Mouse (Mus musculus) lung, postnatal 0 days (tissue): Measurements from ENCODE around the gene Kdm2b. TPM values are rescaled to one million over a fixed set of nuclear protein-coding genes. Genes with fewer than 3 reads are reported as not detected.

Source experiments
- ATAC-seq: fragments of 200-750 bp; cut with Nextera tagmentation; 2 replicates; pipeline ENCODE4 v1.8.0; 2017; ENCODE audit warnings: moderate library complexity
- DNase-seq: peaks from one replicate; pipeline ENCODE4 v3.0.0-alpha.2; 2016; ENCODE audit warnings: low spot score
- H3K27ac ChIP-seq: fragments of 300-500 bp; sonication (generic); 2 replicates; pipeline ENCODE4 v1.5.1; 2014; ENCODE audit warnings: antibody characterized with exemption, mild to moderate bottlenecking, low read length, mixed read lengths
- H3K27me3 ChIP-seq: fragments of 300-500 bp; sonication (generic); replicated peaks from 2 replicates; pipeline ENCODE4 v1.6.1; 2014; ENCODE audit warnings: low read length, mixed read lengths; ENCODE audit not compliant: insufficient read depth
- H3K36me3 ChIP-seq: fragments of 300-500 bp; sonication (generic); 2 replicates; pipeline ENCODE4 v1.6.1; 2014; ENCODE audit warnings: low read length, mixed read lengths; ENCODE audit not compliant: insufficient read depth
- H3K4me1 ChIP-seq: fragments of 300-500 bp; sonication (generic); 2 replicates; pipeline ENCODE4 v1.6.1; 2014; ENCODE audit warnings: antibody characterized with exemption, low read depth, low read length, mixed read lengths; ENCODE audit not compliant: insufficient read depth
- H3K4me2 ChIP-seq: fragments of 300-500 bp; sonication (generic); replicated peaks from 2 replicates; pipeline ENCODE4 v1.6.1; 2014; ENCODE audit warnings: low read depth, mild to moderate bottlenecking, low read length, moderate library complexity, mixed read lengths
- H3K4me3 ChIP-seq: fragments of 300-500 bp; sonication (generic); 2 replicates; pipeline ENCODE4 v1.5.1; 2014; ENCODE audit warnings: low read depth, low read length
- H3K9ac ChIP-seq: fragments of 300-500 bp; sonication (generic); replicated peaks from 2 replicates; pipeline ENCODE4 v1.6.1; 2014; ENCODE audit warnings: low read depth, mild to moderate bottlenecking
- H3K9me3 ChIP-seq: fragments of 300-500 bp; sonication (generic); 2 replicates; pipeline ENCODE4 v1.6.1; 2016; ENCODE audit warnings: low read length, mixed read lengths
- CTCF ChIP-seq: IDR thresholded peaks from 2 replicates; pipeline ENCODE4 v1.5.1; 2016; ENCODE audit warnings: antibody characterized with exemption, mild to moderate bottlenecking
- EP300 ChIP-seq: IDR thresholded peaks from 2 replicates; pipeline ENCODE4 v1.6.1; 2016; ENCODE audit warnings: antibody characterized with exemption, mild to moderate bottlenecking, control low read depth
- WGBS: fragments of 180-500 bp; shearing (Covaris S2); extraction: QIAGEN DNeasy Blood & Tissue Kit; methylation state at CpG from one replicate; pipeline ENCODE4 v1.1.7; 2014; 5-methylcytosine and 5-hydroxymethylcytosine counted together
- polyA plus RNA-seq: library from polyadenylated mRNA; unstranded; fragments of >200 nt; fragmentation: Nextera tagmentation; extraction: Ambion mirVana; gene quantifications from 2 replicates; pipeline ENCODE4 v1.2.1, GENCODE M21; 2015

The Kdm2b gene
- polyA plus RNA-seq, 1 experiment from 2014 or later = 12.2 TPM

GRCm38 (mm10) chr5:123023049-123023448 lies 33.4 kb upstream of the Kdm2b start:
- TF ChIP-seq EP300 (no peak), CTCF (no peak)
- H3K27me3 ChIP-seq = no peaks in the 10 kb centered on the region
- H3K4me2 ChIP-seq = no peak overlapping the region
- H3K36me3 ChIP-seq = no peaks in the 10 kb centered on the region
- 61% methylated on average over 6 of the region's 6 CpGs for WGBS
- no peak overlapping the region for H3K27ac ChIP-seq
- ATAC-seq = no peak
- H3K9me3 ChIP-seq = no peaks in the 10 kb centered on the region
- peak; percentile 53 for DNase-seq
- H3K4me1 ChIP-seq = peaks cover 11% of the 10 kb centered on the region
- H3K4me3 ChIP-seq = no peak overlapping the region
- no peak overlapping the region for H3K9ac ChIP-seq

- H3K4me3 ChIP-seq = no peak overlapping the region
- H3K9ac ChIP-seq = no peak overlapping the region
- H3K4me2 ChIP-seq = no peak overlapping the region
- TF ChIP-seq EP300 (no peak), CTCF (no peak)
- H3K4me1 ChIP-seq = peaks cover 18% of the 10 kb centered on the region
- H3K9me3 ChIP-seq = no peaks in the 10 kb centered on the region
- no peaks in the 10 kb centered on the region for H3K27me3 ChIP-seq
- ATAC-seq (no peak), DNase-seq (no peak)
- 88% methylated on average over 7 of the region's 7 CpGs for WGBS
- no peak overlapping the region for H3K27ac ChIP-seq
- no peaks in the 10 kb centered on the region for H3K36me3 ChIP-seq
These were observed 31.8 kb upstream of the Kdm2b start for GRCm38 (mm10) chr5:123021438-123021837.

- WGBS = 75% methylated on average over 5 of the region's 5 CpGs
- TF ChIP-seq CTCF = no peak
- TF ChIP-seq EP300 = no peak
- Histone ChIP-seq H3K36me3 (no peaks in the 10 kb centered on the region), H3K9me3 (no peaks in the 10 kb centered on the region), H3K4me1 (peaks cover 18% of the 10 kb centered on the region), H3K27me3 (no peaks in the 10 kb centered on the region), H3K4me3 (no peak overlapping the region), H3K27ac (no peak overlapping the region), H3K4me2 (no peak overlapping the region), H3K9ac (no peak overlapping the region)
- no peak for ATAC-seq
- peak; percentile 43 for DNase-seq
These were observed 30.8 kb upstream of the Kdm2b start for GRCm38 (mm10) chr5:123020426-123020825.

- H3K4me2 ChIP-seq = peak overlapping the region; percentile 30
- no peaks in the 10 kb centered on the region for H3K36me3 ChIP-seq
- H3K4me1 ChIP-seq = peaks cover 20% of the 10 kb centered on the region
- no peaks in the 10 kb centered on the region for H3K9me3 ChIP-seq
- 23% methylated on average over 10 of the region's 10 CpGs for WGBS
- TF ChIP-seq EP300 (no peak; the same call in 1 of the 2 replicates), CTCF (no peak)
- peak overlapping the region; percentile 60 for H3K27ac ChIP-seq
- ATAC-seq (no peak), DNase-seq (peak; percentile 81)
- no peaks in the 10 kb centered on the region for H3K27me3 ChIP-seq
- H3K4me3 ChIP-seq = no peak overlapping the region
- no peak overlapping the region for H3K9ac ChIP-seq
These were observed 29.9 kb upstream of the Kdm2b start for GRCm38 (mm10) chr5:123019336-123020016.

GRCm38 (mm10) chr5:123017504-123017903 lies 27.9 kb upstream of the Kdm2b start:
- H3K27ac ChIP-seq = peak overlapping the region; percentile 96; the same call in 1 of the 2 replicates
- H3K4me2 ChIP-seq = peak overlapping the region; percentile 57
- DNase-seq = peak; percentile 55

DNA sequence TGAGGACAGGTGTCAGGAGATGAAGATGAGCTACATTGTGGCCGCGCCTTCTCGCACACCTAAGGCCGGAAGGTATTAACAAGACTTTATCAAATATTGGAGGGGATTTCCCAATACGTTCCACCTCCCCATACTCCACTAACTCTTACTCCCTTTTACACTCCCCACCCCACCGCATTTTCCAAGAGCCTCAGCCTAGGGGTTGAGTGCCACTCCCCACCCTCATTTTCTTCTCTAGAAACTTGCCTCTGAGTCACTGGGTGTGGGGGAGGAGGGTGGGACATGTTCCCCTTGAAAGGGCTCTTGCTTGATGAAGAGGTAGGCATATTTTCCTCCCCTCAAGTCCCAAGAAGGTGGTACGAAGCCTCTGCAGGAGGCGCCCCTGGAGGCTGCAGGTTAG lies 26.3 kb upstream of the Kdm2b start:
- H3K36me3 ChIP-seq = no peaks in the 10 kb centered on the region
- H3K4me1 ChIP-seq = peaks cover 22% of the 10 kb centered on the region
- peak overlapping the region; percentile 57 for H3K4me2 ChIP-seq
- ATAC-seq (peak; percentile 36), DNase-seq (peak; percentile 80)
- H3K9me3 ChIP-seq = no peaks in the 10 kb centered on the region
- H3K4me3 ChIP-seq = peak overlapping the region; percentile 63
- H3K27me3 ChIP-seq = no peaks in the 10 kb centered on the region
- WGBS = 11% methylated on average over 8 of the region's 8 CpGs
- H3K9ac ChIP-seq = peak overlapping the region; percentile 76
- TF ChIP-seq EP300 (peak; percentile 66), CTCF (peak; percentile 33)
- peak overlapping the region; percentile 96 for H3K27ac ChIP-seq

More at GRCm38 (mm10) chr5:123017504-123017903, 27.9 kb upstream of the Kdm2b start:
- no peak for ATAC-seq
- Histone ChIP-seq H3K4me3 (no peak overlapping the region), H3K36me3 (no peaks in the 10 kb centered on the region), H3K9ac (no peak overlapping the region), H3K9me3 (no peaks in the 10 kb centered on the region), H3K4me1 (peaks cover 22% of the 10 kb centered on the region), H3K27me3 (no peaks in the 10 kb centered on the region)
- 45% methylated on average over 4 of the region's 4 CpGs for WGBS
- TF ChIP-seq EP300 (0 out of 2 replicates have a peak, but pooled peaks have one; percentile 14), CTCF (no peak)
